Mouse (Mus musculus): ENCODE data around the gene Vmn2r63.

DNA sequence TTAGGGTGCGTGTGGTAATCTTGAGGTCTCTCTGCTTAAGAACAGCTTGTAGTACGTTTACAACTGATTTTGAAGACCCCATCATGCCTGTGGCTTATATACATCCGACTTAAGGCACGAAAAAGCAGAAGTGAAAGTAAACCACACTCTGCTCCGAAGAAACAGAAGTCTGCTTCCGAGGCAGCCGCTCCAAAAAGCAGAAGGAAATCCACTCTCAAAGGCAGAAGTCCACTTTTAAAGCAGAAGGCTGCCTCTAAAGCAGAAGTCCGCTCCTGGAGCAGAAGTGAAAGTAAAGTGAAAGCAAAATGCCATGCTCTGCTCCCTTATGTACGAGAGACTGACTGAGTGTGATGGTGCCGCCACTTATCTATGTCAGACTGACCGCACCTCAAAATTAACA, 46.5 kb upstream of the Vmn2r63 start:
- TF ChIP-seq GATA1 (IDR thresholded peaks at IDR 0.05; ENCODE audit: low read length) (no peak), TAL1 (IDR thresholded peaks at IDR 0.05; ENCODE audit: low read length) (no peak)

Measured in erythroblast, embryonic 14.5 days (primary cell).